Mouse (Mus musculus) T-helper 1 cell (primary cell): ENCODE data around the gene Rps3.
"Not testable (repeated sequence)": the region's sequence is repeated elsewhere in the genome, so short reads cannot be mapped to it uniquely, and the experiment has no call there.

ENCODE experiments used
- in situ Hi-C: fragments of 300-600 bp; cut with MboI, MseI; formaldehyde crosslinking; loops from one replicate; pipeline ENCODE4 v1.15.1; 2025; ENCODE audit warnings: high pct_unique_total_duplicates

Rps3 gene

DNA sequence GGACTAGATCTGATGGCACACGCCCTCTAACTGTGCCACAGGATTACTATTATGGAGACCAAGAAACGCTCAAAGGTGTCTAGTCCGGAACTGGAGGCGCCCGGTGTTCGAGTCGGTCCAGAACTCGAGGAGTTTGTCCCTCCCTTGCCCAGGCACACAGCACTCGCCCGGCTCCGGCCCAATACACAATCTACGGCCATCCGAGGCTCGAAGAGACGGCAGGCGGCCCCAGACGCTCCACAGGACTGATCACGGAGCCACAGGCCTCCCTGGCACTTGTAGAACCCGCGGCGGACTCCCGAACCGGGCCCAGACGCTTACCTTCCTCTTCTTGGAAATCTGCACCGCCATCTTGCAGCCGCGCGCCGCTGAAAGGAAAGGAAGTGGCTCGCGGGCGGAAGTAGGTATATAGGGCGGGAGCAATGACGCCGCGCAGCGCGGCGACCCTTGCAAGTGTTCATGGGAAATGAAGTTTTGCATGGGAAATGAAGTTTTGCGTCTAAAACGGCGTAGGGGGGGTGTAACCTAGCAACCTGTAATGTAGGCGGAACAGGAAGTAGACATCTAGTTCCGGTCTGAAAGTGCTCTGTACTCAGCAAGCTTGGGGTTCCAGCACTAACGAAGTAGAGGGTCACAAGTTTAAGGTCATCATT, at the start of gene Rps3:
TSS of gene Rps3 (minus strand) at position 468 of the 653 bp plus-strand sequence.
- in situ Hi-C loops, result no loop called here

GRCm38 (mm10) chr7:99532526-99532925, 49.0 kb upstream of the Rps3 start:
- in situ Hi-C loops, result loop anchor here (25.0 kb wide), 1 partner anchor 1945 kb away; the partner anchor contains the start of genes Aamdc and Rsf1

GRCm38 (mm10) chr7:99531408-99531970, 48.0 kb upstream of the Rps3 start:
- in situ Hi-C loops, result loop anchor here (25.0 kb wide), 1 partner anchor 1944 kb away; the partner anchor contains the start of genes Aamdc and Rsf1

DNA sequence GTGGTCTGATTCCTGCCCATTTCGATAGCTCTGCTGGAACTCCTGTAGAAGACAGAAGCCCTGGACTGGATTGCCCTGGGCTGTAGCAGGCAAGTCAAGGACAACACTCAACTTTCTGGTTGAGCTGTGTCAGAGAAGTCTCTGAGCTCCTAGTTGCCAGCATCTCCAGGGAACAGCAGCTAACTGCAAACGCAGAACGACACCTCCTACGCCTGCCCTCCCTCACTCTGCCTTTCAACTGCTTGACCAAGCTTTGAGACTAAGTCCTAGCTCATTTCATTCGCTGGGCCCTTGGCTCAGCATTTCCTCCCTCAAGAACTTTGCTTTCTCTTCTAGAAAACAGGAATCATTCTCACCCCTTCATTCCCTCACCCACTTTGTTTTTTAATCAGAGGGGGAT, 45.9 kb upstream of the Rps3 start:
- in situ Hi-C loops, result loop anchor here (25.0 kb wide), 1 partner anchor 1942 kb away; the partner anchor contains the start of genes Aamdc and Rsf1

DNA sequence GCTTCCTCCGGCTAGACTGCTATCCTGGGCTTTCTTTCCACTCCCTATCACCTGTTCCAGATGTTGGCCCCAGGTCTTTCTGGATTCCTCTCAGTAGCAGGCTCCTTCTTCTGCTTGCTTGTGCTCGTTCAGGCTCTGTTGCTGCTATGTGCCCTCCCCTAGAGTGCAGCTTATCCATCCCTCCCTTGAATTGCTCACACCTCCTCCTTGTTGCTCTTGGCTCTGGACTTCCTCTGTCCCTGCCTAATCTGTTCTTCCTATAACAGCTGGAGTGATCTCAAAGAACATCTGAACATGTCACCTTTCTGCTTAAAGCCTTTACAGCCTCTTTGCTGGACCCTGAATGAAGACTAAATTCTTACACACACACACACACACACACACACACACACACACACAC, 45.0 kb upstream of the Rps3 start:
- in situ Hi-C loops, result loop anchor here (25.0 kb wide), 1 partner anchor 1941 kb away; the partner anchor contains the start of genes Aamdc and Rsf1

GRCm38 (mm10) chr7:99523837-99524236, 40.3 kb upstream of the Rps3 start:
- in situ Hi-C loops, result no loop called here

- in situ Hi-C loops, result no loop called here
These were observed 39.6 kb upstream of the Rps3 start for GRCm38 (mm10) chr7:99523121-99523520.

DNA sequence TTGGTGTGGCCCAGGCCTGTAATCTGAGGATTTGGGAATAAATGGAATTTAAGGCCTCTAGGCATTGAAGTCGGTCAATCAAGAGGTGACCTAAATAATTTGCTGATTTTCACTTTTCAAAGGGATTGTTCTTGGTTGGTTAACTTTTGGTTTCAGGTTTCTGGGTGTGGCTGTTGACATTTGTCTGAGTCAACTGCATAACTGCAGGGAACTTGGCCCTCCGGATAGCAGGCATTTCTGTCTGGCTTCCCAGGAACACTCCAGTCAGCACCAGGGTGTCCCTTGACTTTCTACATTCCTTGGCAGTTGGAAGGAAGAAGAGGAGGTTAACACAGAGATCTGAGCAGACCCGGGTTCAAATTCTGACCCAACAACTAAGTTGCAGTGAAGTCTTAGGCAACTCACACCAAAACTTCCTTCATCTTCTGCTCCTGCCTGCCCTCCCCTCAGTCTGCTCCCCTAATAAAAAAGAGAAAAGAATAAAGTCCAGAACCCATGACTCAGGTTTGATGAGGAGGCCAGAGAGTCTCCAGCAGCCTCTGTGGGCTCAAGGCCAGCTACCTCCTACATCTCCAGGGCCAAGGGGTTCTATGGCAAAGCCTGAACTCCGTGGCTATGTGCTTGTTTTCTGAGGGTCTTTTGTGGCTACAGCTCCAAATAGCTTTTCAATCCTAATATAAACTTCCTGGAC, 35.6 kb upstream of the Rps3 start:
- in situ Hi-C loops, result no loop called here

DNA sequence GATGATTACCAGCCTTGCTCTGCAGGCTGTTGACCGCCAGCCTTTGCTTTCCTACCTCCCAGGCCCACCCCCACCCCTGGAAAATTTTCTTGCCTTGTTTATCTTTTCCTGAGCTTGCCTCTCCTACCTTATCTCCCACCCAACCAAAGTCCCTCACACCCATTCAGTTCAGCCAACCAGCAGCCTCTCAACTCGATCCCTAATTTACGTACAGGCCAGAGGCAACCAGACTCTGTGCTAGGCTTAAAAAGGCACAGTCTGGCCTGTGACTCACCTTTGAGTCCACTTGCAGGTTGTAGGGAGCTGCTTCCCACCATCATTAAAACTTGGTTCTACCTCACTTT, 33.2 kb upstream of the Rps3 start:
- in situ Hi-C loops, result no loop called here

- in situ Hi-C loops, result no loop called here
These were observed 32.7 kb upstream of the Rps3 start for GRCm38 (mm10) chr7:99516092-99516813.

DNA sequence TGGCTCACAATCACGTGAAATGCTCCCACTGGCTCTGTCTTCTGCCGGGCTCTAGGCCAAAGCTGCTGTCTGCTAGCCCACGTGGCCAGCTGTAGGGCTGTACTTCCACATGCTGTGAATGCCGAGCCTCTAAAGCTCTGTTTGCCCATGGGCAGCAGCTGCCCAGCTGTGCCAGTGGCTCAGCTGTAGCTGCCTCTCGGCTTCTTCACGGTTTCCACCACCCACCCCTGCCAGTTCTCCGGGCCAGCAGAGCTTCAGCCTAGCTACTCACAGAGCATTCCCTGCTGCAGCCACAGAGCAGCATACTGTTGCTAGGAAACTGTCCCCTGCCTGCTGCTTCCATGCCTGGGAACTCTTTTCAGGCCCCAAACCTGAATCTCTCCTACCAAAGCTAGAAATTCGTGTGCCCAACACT, 26.6 kb upstream of the Rps3 start:
- in situ Hi-C loops, result no loop called here

DNA sequence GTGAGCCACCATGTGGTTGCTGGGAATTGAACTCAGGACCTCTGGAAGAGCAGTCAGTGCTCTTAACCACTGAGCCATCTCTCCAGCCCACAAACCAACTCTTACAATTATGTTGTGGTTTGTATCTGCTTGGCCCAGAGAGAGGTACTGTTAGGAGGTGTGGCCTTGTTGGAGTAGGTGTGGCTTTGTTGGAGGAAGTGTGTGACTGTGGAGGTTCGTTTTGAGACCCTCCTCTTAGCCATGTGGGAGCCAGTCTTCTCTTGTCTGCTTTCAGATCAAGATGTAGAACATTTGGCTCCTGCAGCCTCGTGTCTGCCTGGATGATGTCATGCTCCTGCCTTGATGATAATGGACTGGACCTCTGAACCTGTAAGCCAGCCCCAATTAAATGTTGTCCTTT, 24.6 kb upstream of the Rps3 start:
- in situ Hi-C loops, result not testable (repeated sequence)

DNA sequence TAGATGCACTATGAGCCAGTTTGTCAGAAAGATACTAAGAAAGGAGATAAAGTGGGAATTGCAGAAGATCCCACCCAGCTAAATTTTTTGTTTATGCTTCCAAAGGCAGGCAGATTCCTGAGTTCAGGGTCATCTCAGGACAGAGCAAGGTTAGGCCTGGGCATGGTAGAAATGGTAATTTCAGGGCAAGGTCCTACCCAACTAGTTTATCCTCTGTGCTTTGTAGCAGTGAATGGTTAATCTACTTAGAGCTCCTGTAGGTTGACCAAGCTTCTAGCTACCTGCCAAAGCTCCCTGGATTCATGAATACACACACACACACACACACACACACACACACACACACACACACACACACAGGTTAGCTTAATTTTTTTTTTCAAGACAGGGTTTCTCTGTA, 21.0 kb upstream of the Rps3 start:
- in situ Hi-C loops, result loop anchor here (5.0 kb wide), 2 partner anchors 83 to 293 kb away; no protein-coding TSS in a partner anchor

GRCm38 (mm10) chr7:99501148-99501547, 17.6 kb upstream of the Rps3 start:
- in situ Hi-C loops, result loop anchor here (5.0 kb wide), 2 partner anchors 86 to 296 kb away; no protein-coding TSS in a partner anchor

DNA sequence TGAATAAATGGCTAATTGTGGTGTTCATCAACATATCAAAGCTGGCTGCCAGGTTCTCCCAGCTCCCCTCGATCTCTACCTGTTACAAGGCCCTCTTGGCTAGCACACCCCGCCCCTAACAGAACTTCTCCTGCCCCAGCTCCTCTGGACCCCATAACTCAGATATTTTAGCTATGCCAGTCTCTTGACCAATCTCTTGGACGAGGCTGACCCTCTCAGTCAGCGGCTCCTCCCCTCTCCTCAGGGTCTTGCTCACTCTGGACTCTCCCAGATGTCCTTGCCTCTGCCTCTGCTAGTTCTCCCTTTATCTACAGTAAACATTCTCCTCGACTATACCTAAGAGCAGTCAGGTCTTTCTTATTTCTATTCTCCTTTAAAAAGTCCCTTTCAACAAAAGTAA, 17.1 kb upstream of the Rps3 start:
- in situ Hi-C loops, result loop anchor here (5.0 kb wide), 2 partner anchors 87 to 297 kb away; no protein-coding TSS in a partner anchor

- in situ Hi-C loops, result loop anchor here (5.0 kb wide), 2 partner anchors 87 to 297 kb away; no protein-coding TSS in a partner anchor
These were observed 16.7 kb upstream of the Rps3 start for GRCm38 (mm10) chr7:99500201-99500600.

DNA sequence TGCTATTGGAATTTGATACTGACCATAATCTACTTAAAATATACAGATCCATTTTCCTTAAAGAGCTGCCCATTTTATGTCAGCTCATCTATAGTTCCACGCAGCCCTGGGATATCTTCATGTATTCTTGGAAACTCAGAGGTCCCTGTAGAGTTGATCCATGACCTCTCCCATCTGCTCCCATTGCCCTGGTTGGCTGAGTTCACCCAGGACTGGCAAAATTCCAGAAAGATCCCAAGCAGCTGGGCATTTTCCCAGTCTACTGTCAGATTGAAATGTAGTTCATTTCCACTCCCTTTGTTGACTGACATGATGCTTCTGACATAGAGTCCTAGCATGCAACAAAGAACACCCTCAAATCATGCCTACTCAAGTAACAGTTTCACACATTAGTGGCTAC, 15.6 kb upstream of the Rps3 start:
- in situ Hi-C loops, result no loop called here

DNA sequence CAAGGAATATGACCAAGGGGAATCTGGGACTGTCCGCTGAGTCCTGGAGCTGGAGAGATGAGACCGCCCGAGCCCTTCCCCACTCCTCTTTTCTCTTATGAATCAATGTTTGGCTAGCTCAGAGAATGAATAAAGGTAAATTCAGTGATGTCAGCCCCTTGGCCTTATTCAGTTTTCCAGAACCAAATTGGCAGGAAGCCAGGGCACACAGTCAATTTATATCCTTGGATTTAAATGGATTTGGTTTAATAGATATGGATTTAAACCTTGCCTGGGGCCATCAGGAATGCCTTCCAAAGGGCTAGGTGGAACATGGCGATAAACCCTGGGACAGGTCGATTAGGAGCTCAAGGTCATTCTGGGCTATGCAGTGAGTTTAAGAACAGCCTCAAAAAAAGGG, 6.2 kb upstream of the Rps3 start:
- in situ Hi-C loops, result loop anchor here (5.0 kb wide), 1 partner anchor 63 kb away; no protein-coding TSS in a partner anchor

- in situ Hi-C loops, result no loop called here
These were observed 1.1 kb upstream of the Rps3 start for GRCm38 (mm10) chr7:99484679-99485078.

DNA sequence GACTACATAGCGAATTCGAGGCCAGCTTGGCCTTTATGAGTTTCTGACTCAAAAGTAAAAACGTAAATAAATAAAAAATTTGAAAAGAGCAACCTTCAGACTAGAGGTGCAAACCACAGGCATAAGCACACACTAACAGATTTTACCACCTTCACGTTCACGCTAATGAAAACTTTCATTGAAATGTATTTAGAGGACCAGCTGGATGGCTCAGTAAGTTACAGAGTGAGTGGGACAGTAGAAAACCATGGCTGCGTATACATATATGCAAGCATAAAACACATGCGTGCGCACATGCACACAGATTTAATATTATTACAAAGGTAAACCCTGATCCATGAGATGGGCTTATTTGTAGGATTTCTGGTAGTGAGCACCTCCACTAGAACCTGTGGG, 384 bp upstream of the Rps3 start:
- in situ Hi-C loops, result no loop called here

- in situ Hi-C loops, result no loop called here
These were observed 901 bp downstream of the Rps3 start for GRCm38 (mm10) chr7:99482637-99483036.

DNA sequence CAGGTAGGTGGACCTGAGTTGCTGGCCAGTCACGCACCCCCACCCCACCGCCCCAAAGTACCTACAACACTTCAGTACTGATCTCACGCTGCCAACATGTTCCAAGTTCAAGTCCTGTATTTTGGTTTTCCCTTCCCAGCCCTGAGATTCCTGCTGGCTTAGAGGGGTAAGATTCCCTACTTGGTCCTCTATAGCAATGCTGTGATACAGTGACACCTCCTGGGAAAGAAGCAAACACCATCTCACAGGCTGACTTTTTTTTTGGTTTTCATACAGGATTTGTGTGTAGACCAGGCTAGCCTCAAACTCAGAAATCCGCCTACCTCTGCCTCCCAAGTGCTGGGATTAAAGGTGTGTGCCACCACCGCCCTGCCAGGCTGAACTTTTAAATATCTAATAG, 6.3 kb downstream of the Rps3 start:
- in situ Hi-C loops, result loop anchor here (10.0 kb wide), 1 partner anchor 388 kb away; the partner anchor contains the start of gene Spcs2
